Mouse (Mus musculus) heart, adult 2 months (tissue): ENCODE data around the gene Rnf213.

Source experiments
- CTCF ChIP-seq: fragments of 200-600 bp; IDR thresholded peaks from 2 replicates; pipeline ENCODE4 v1.8.1; 2022; ENCODE audit warnings: antibody characterized with exemption, mild to moderate bottlenecking, moderate library complexity
- EP300 ChIP-seq: fragments of 200-500 bp; IDR thresholded peaks from 2 replicates; pipeline ENCODE4 v1.6.1; 2011; ENCODE audit warnings: low read depth, low read length, control low read depth; ENCODE audit not compliant: insufficient read depth
- POLR2A ChIP-seq: fragments of 200-500 bp; IDR thresholded peaks from 2 replicates; pipeline ENCODE4 v1.6.1; 2011; ENCODE audit warnings: mild to moderate bottlenecking, low read depth, low read length, control low read depth; ENCODE audit not compliant: insufficient read depth

- TF ChIP-seq CTCF = no peak
- no peak for TF ChIP-seq EP300
- TF ChIP-seq POLR2A = no peak
These were observed 113.5 kb downstream of the Rnf213 start for GRCm38 (mm10) chr11:119506386-119506785.
